Mouse (Mus musculus) neutrophil, adult 59 days (primary cell): Measurements from ENCODE around the gene Npb. TPM values are rescaled to one million over a fixed set of nuclear protein-coding genes. Genes with fewer than 3 reads are reported as not detected.

Experiments
- total RNA-seq, 2 experiments: library from RNA; stranded (reverse); gene quantifications; 1 replicate in 1 of 2; 2 replicates in 1 of 2; pipeline ENCODE4 v1.2.4; 2023

Gene Npb
- 1 to 10 TPM in 1 of 2 experiments, not detected in 1; 1.3 TPM for total RNA-seq

GRCm38 (mm10) chr11:120608241-120609034, at the start of gene Npb:
Gene Npb (plus strand): TSS chr11:120608477.

DNA sequence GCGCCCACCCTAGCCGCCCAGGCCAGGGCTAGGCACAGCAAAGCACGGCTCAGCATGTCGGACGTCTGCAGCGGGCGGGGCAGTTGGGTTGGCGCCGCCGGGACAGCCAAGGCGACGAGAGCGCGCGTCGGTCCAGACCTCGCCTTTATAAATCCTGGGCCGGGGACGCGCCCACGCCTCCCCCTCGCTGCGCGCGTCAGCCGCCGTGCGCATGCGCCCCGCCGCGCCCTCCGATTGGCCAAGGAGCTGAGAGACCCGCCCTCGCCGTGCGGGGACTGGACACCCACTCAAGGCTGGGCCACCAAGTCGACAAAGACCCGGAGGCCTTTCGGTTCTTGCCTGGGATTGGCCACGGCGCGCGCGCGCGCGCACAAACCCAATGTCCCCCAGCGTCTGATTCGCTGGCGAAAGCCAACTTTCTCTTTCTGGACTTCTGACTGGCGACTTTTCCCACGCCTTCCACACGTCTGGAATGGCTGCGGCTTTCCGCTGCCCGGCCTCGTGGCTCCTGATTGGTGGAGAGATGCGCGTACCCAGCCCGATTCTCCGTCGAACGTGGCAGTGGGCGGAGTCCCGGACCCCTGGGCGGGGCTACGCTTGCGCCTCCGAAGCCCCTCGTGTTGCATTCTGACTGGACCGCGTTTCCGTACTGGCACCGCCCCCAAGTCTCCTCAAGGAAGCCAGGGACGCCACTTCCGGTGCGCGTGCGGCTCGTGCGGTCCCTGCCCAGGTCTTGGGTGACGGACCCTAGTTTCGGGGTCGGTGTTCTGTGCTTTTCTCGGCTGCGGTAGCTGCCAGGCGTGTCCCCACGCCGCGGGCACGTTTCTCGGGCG, 35.3 kb upstream of the Npb start, which contains the start of gene P4hb:
Gene P4hb, minus strand, starts transcription at position 502 of the 833 bp plus-strand sequence.

DNA sequence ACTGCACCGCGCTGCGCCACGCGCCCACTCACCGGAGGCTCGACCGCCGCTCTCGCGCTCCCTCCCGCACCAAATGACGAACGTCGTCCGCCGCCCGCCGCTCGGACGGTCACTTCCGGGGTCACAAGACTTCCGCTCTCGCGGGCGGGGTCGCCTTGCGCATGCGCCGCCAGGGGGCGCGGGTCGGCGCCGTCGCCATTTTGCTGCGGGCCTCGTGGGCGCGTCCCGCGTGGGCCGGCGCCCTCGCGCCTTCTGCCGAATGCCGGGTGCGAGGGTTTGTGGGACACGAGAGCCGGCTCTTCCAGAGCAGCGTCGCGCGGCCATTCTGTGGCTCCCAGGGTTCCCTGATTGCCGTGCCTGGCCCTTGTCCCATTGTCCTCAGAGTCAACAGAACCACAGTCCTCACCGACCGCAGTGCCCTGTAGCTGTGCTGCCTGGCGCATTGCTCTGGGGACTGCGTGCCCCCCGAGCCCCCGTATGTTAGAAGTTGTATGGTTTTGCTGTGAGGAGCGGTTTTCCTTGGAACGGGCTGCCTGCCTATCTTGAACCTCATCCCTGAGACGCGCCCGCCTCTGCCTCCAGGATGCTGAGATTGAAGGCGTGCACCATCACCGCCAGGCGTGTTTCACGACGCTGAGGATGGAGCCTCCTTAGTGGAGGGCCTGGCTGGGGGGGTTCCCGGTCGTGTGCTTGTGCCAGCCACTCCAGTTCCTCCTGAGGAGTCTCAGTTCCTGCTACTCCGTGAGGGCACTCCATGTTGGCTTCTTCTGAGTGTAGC, 26.6 kb upstream of the Npb start, which contains the start of gene Arhgdia:
Gene Arhgdia, minus strand, starts transcription at position 135 of the 778 bp plus-strand sequence.

DNA sequence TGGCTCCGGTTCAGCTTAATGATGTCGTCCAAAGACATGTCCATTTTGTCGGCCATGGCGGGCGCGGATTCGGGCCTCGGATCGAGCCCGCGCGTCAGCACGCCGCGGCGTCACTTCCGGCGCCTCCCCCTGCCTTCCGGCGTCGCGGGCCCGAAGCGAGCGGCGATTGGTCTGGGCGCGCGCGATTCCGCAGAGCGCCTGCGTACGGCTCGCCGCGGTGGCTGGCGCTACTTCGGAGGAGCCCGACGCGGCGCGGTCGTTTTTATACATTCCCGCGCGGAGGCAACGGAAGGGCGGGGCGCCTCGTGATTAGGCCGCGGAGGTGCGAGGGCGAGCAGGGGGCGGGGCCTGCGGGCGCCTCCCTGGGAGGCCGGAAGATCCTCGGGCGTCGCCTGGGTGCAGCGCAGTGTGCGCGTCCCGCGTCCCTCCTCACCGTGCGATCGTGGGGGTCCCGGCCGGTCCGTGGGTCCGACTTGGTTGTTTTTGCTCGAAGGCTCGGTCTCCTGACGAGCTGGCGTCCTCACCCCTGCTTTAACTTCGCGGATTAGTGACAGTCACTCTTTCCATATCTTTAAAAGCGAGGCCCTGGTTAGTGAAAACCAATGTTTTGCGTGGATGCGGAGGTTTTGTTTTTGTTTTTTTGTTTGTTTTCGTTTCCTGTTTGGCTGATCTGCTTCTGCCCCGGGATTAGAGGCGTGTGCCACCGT, 9.8 kb upstream of the Npb start, which contains the start of the genes Alyref and Anapc11:
Gene Alyref, minus strand, starts transcription at position 83 of the 707 bp plus-strand sequence.
Gene Anapc11, plus strand, starts transcription at position 139 of the 707 bp plus-strand sequence.

GRCm38 (mm10) chr11:120617519-120618112, 9.3 kb downstream of the Npb start, which contains the start of gene Pcyt2:
Gene Pcyt2 (minus strand): TSS chr11:120617936.

GRCm38 (mm10) chr11:120625152-120625775, 17.0 kb downstream of the Npb start, which contains the start of gene Sirt7:
Gene Sirt7 (minus strand): TSS chr11:120625240.

DNA sequence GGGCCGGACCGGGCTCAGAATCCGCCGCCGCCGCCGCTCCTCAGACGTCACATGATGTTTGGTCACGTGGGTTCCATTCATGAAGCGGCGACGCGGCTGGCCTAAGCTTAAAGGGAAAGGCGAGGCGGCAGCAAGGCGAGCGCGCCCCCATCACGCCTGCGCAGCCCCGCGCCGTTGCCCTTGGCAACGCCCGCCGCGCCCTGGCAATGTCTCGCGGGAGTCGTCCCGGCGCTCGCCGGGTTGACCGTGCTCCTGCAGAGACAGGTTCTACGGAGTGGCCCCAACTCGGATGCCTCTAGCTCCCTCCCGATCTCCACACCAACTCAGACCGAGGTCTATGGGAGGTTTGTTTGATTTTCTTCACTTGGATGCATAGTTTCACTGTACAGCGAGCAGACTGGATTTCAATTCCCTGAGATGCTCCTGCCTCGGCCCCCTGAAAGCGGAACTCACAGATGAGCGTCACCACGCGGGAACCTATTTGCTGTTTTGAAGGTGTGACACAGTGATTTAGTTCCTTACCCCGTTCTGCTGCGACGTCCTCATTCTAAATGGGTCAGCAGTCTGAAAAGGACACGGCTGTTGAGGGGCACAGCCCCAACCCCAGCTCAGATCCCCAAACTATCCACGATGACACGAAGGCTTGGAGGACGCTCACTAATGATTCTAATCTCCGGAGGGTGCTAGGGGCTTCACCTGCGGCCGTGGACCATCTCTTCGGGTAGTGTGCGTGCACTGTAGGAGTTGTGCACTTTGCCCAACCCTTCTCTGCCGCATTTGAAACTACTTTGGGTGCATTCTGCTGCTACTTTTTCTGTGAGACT, 25.5 kb downstream of the Npb start, which contains the start of gene Mafg:
Gene Mafg, minus strand, starts transcription at position 81 of the 824 bp plus-strand sequence.

DNA sequence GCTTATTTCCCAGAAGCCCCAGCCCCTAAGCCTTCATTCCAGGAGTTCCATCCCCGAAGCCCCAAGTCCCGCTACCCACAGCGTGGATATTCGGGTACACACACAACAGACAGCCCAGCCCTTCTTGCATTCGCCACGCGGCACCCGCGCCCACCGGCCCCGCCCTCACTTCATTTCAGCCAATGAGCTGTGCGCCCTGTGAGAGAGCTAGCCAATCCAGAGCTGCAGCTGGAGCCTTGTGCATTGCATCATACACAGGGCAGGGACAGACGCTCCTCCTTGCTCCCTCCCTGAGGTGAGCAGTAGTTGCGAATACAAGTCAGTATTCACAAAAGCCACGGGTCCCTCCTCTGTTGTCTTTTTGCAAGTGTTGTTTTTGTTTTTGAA, 35.3 kb downstream of the Npb start, which contains the start of gene Pycr1:
Gene Pycr1, minus strand, starts transcription at position 169 of the 387 bp plus-strand sequence.

GRCm38 (mm10) chr11:120648001-120648476, 39.8 kb downstream of the Npb start, which contains the start of gene Myadml2:
Gene Myadml2 (minus strand): TSS chr11:120648158.

Other genes with a start within 250 kb of the Npb start
- 1 to 10 TPM in 1 of 2 experiments, not detected in 1; 1.3 TPM for gene Fscn2, start 246.9 kb upstream of the Npb start, total RNA-seq
- 10 to 100 TPM; 14.7 to 20.0 TPM for gene Faap100, start 229.7 kb upstream of the Npb start, total RNA-seq
- 10 to 100 TPM; 46.4 to 49.1 TPM for gene Nploc4, start 170.8 kb upstream of the Npb start, total RNA-seq
- gene Tspan10, start 165.8 kb upstream of the Npb start, total RNA-seq: under 1 TPM in 1 of 2 experiments, not detected in 1; 0.22 TPM
- gene Pde6g, start 155.0 kb upstream of the Npb start, total RNA-seq: not detected
- 1 to 10 TPM; 5.2 to 6.9 TPM for gene Oxld1, start 150.4 kb upstream of the Npb start, total RNA-seq
- gene Ccdc137, start 150.4 kb upstream of the Npb start, total RNA-seq: 10 to 100 TPM in 1 of 2 experiments, 1 to 10 TPM in 1; 9.3 to 11.5 TPM
- gene Arl16, start 140.9 kb upstream of the Npb start, total RNA-seq: 1 to 10 TPM; 8.2 to 9.5 TPM
- 10 to 100 TPM; 15.7 to 20.7 TPM for gene Mrpl12, start 123.9 kb upstream of the Npb start, total RNA-seq
- 10 to 100 TPM; 12.5 to 13.2 TPM for gene Slc25a10, start 116.6 kb upstream of the Npb start, total RNA-seq
- not detected for gene Gcgr, start 77.8 kb upstream of the Npb start, total RNA-seq
- gene Mcrip1, start 58.8 kb upstream of the Npb start, total RNA-seq: 10 to 100 TPM; 28.5 to 32.8 TPM
- not detected for gene Ppp1r27, start 57.3 kb upstream of the Npb start, total RNA-seq
- gene P4hb, start 35.2 kb upstream of the Npb start, total RNA-seq: 100 to 1,000 TPM; 250 to 293 TPM
- 100 to 1,000 TPM; 404 to 468 TPM for gene Arhgdia, start 26.9 kb upstream of the Npb start, total RNA-seq
- 100 to 1,000 TPM; 129 to 148 TPM for gene Alyref, start 10.1 kb upstream of the Npb start, total RNA-seq
- 10 to 100 TPM; 51.5 to 52.9 TPM for gene Anapc11, start 10.1 kb upstream of the Npb start, total RNA-seq
- gene Pcyt2, start 9.5 kb downstream of the Npb start, total RNA-seq: 10 to 100 TPM; 33.2 to 34.6 TPM
- gene Sirt7, start 16.8 kb downstream of the Npb start, total RNA-seq: 100 to 1,000 TPM; 117 to 133 TPM
- gene Mafg, start 25.1 kb downstream of the Npb start, total RNA-seq: 100 to 1,000 TPM; 143 to 148 TPM
- gene Pycr1, start 35.3 kb downstream of the Npb start, total RNA-seq: 1 to 10 TPM; 1.3 to 2.7 TPM
- gene Myadml2, start 39.7 kb downstream of the Npb start, total RNA-seq: not detected
- 1 to 10 TPM in 1 of 2 experiments, not detected in 1; 1.8 TPM for gene Notum, start 52.7 kb downstream of the Npb start, total RNA-seq
- 10 to 100 TPM; 79.9 to 88.5 TPM for gene Aspscr1, start 64.5 kb downstream of the Npb start, total RNA-seq
- 10 to 100 TPM; 35.5 to 36.7 TPM for gene Cenpx, start 105.3 kb downstream of the Npb start, total RNA-seq
- 10 to 100 TPM; 11.7 to 15.4 TPM for gene Lrrc45, start 105.4 kb downstream of the Npb start, total RNA-seq
- under 1 TPM in 1 of 2 experiments, not detected in 1; 0.67 TPM for gene Rac3, start 113.0 kb downstream of the Npb start, total RNA-seq
- gene Dcxr, start 118.8 kb downstream of the Npb start, total RNA-seq: 10 to 100 TPM in 1 of 2 experiments, 1 to 10 TPM in 1; 6.2 to 12.1 TPM
- 10 to 100 TPM in 1 of 2 experiments, 1 to 10 TPM in 1; 4.7 to 10.3 TPM for gene Cbr2, start 123.6 kb downstream of the Npb start, total RNA-seq
- 10 to 100 TPM; 42.1 to 54.6 TPM for gene Hmga1b, start 154.3 kb downstream of the Npb start, total RNA-seq
- 10 to 100 TPM; 12.8 to 14.4 TPM for gene Rfng, start 175.7 kb downstream of the Npb start, total RNA-seq
- gene Gps1, start 175.8 kb downstream of the Npb start, total RNA-seq: 10 to 100 TPM; 32.3 to 47.8 TPM
- gene Dus1l, start 187.9 kb downstream of the Npb start, total RNA-seq: 10 to 100 TPM; 31.9 to 38.5 TPM
- 10 to 100 TPM; 22.3 to 24.3 TPM for gene Fasn, start 216.1 kb downstream of the Npb start, total RNA-seq